Mouse (Mus musculus) liver, embryonic 11.5 days (tissue): Measurements from ENCODE around the gene Lss. TPM values are rescaled to one million over a fixed set of nuclear protein-coding genes. Genes with fewer than 3 reads are reported as not detected.
A peak's percentile ranks its signal among the peaks of the same experiment; 100 is the strongest.

ENCODE experiments used
- ATAC-seq: fragments of 200-750 bp; cut with Nextera tagmentation; replicated peaks from 2 replicates; pipeline ENCODE4 v1.8.0; 2017; ENCODE audit warnings: moderate number of reproducible peaks, mild to moderate bottlenecking, moderate TSS enrichment, moderate library complexity; ENCODE audit not compliant: low FRiP score
- DNase-seq: peaks from one replicate; pipeline ENCODE4 v3.0.0-alpha.2; 2017; ENCODE audit warnings: low spot score
- H3K27ac ChIP-seq: fragments of 300-500 bp; sonication (generic); 2 replicates; pipeline ENCODE4 v1.5.1; 2014; ENCODE audit warnings: mild to moderate bottlenecking, low read depth, low read length, control low read depth
- H3K27me3 ChIP-seq: fragments of 300-500 bp; sonication (generic); replicated peaks from 2 replicates; pipeline ENCODE4 v1.6.1; 2014; ENCODE audit warnings: low read length, mixed read lengths; ENCODE audit not compliant: control insufficient read depth, insufficient read depth
- H3K36me3 ChIP-seq: fragments of 300-500 bp; sonication (generic); 2 replicates; pipeline ENCODE4 v1.6.1; 2014; ENCODE audit warnings: mild to moderate bottlenecking, low read length, moderate library complexity, mixed read lengths; ENCODE audit not compliant: control insufficient read depth, insufficient read depth
- H3K4me1 ChIP-seq: fragments of 300-500 bp; sonication (generic); replicated peaks from 2 replicates; pipeline ENCODE4 v1.6.1; 2014; ENCODE audit warnings: low read length, mixed read lengths; ENCODE audit not compliant: control insufficient read depth, insufficient read depth
- H3K4me2 ChIP-seq: fragments of 300-500 bp; sonication (generic); 2 replicates; pipeline ENCODE4 v1.6.1; 2014; ENCODE audit warnings: mild to moderate bottlenecking, control low read depth, moderate library complexity
- H3K4me3 ChIP-seq: fragments of 300-500 bp; sonication (generic); 2 replicates; pipeline ENCODE4 v1.5.1; 2014; ENCODE audit warnings: low read depth, low read length, control low read depth
- H3K9ac ChIP-seq: fragments of 300-500 bp; sonication (generic); 2 replicates; pipeline ENCODE4 v1.6.1; 2014; ENCODE audit warnings: low read depth, low read length, control low read depth
- H3K9me3 ChIP-seq: fragments of 300-500 bp; sonication (generic); 2 replicates; pipeline ENCODE4 v1.6.1; 2016; ENCODE audit warnings: low read length, inconsistent platforms, mixed read lengths; ENCODE audit not compliant: control insufficient read depth
- WGBS: fragments of 180-500 bp; shearing (Covaris S2); extraction: QIAGEN DNeasy Blood & Tissue Kit; methylation state at CpG from one replicate; pipeline ENCODE4 v1.1.7; 2014; 5-methylcytosine and 5-hydroxymethylcytosine counted together
- polyA plus RNA-seq: library from polyadenylated mRNA; unstranded; fragments of >200 nt; fragmentation: Nextera tagmentation; extraction: Ambion mirVana; gene quantifications from 2 replicates; pipeline ENCODE4 v1.2.1, GENCODE M21; 2014

The Lss gene
- polyA plus RNA-seq, 1 experiment from 2014 or later: 48.3 TPM

GRCm38 (mm10) chr10:76575374-76575773 is 44.0 kb downstream of the Lss start, which contains the start of gene Ftcd:
Gene Ftcd, plus strand, starts transcription at chr10:76575648.
- WGBS: 74% methylated on average over 3 of the region's 3 CpGs
- H3K4me1 ChIP-seq: no peaks in the 10 kb centered on the region
- peak within 1 kb of the TSS; percentile 51 for H3K4me2 ChIP-seq
- H3K36me3 ChIP-seq: no peaks in the 10 kb centered on the region
- H3K27me3 ChIP-seq: no peaks in the 10 kb centered on the region
- ATAC-seq (no peak; the same call in 1 of the 2 replicates), DNase-seq (no peak)
- H3K9ac ChIP-seq: no peak within 1 kb of the TSS
- no peaks in the 10 kb centered on the region for H3K9me3 ChIP-seq
- H3K4me3 ChIP-seq: no peak within 1 kb of the TSS
- peak within 1 kb of the TSS; percentile 66 for H3K27ac ChIP-seq

GRCm38 (mm10) chr10:76576920-76577319 is 45.5 kb downstream of the Lss start:
- Histone ChIP-seq H3K36me3 (no peaks in the 10 kb centered on the region), H3K4me3 (no peak overlapping the region), H3K4me1 (no peaks in the 10 kb centered on the region), H3K27ac (peak overlapping the region; percentile 66; the same call in 1 of the 2 replicates), H3K27me3 (no peaks in the 10 kb centered on the region), H3K9ac (no peak overlapping the region), H3K9me3 (no peaks in the 10 kb centered on the region), H3K4me2 (peak overlapping the region; percentile 51)
- DNase-seq (peak; percentile 36), ATAC-seq (peak; percentile 32; the same call in 1 of the 2 replicates)
- WGBS: 60% methylated on average over 7 of the region's 7 CpGs

- Histone ChIP-seq H3K9me3 (no peaks in the 10 kb centered on the region), H3K27ac (no peak overlapping the region), H3K9ac (no peak overlapping the region), H3K4me3 (no peak overlapping the region), H3K4me2 (peak overlapping the region; percentile 29; the same call in 1 of the 2 replicates), H3K4me1 (0 out of 2 replicates have a peak, but pooled peaks cover 2% of the 10 kb centered on the region), H3K36me3 (no peaks in the 10 kb centered on the region), H3K27me3 (0 out of 2 replicates have a peak, but pooled peaks cover 2% of the 10 kb centered on the region)
- DNase-seq: no peak
- 10% methylated on average over 10 of the region's 10 CpGs for WGBS
- ATAC-seq: no peak; the same call in 1 of the 2 replicates
Observed at GRCm38 (mm10) chr10:76584138-76584537, 52.8 kb downstream of the Lss start.

GRCm38 (mm10) chr10:76586190-76586589 is 54.8 kb downstream of the Lss start:
- Histone ChIP-seq H3K27me3 (0 out of 2 replicates have a peak, but pooled peaks cover 2% of the 10 kb centered on the region), H3K36me3 (no peaks in the 10 kb centered on the region), H3K4me1 (0 out of 2 replicates have a peak, but pooled peaks cover 2% of the 10 kb centered on the region), H3K27ac (no peak overlapping the region), H3K4me2 (no peak overlapping the region), H3K9ac (no peak overlapping the region), H3K4me3 (no peak overlapping the region), H3K9me3 (no peaks in the 10 kb centered on the region)
- ATAC-seq (no peak), DNase-seq (no peak)
- 45% methylated on average over 1 of the region's 1 CpGs for WGBS

- H3K9me3 ChIP-seq: no peaks in the 10 kb centered on the region
- ATAC-seq (no peak), DNase-seq (no peak)
- H3K4me1 ChIP-seq: peaks cover 3% of the 10 kb centered on the region; the same call in 1 of the 2 replicates
- no peaks in the 10 kb centered on the region for H3K27me3 ChIP-seq
- no peak overlapping the region for H3K9ac ChIP-seq
- no peak overlapping the region for H3K4me3 ChIP-seq
- WGBS: 84% methylated on average over 11 of the region's 11 CpGs
- H3K36me3 ChIP-seq: no peaks in the 10 kb centered on the region
- no peak overlapping the region for H3K27ac ChIP-seq
- no peak overlapping the region for H3K4me2 ChIP-seq
Observed at GRCm38 (mm10) chr10:76590197-76590596, 58.8 kb downstream of the Lss start.

GRCm38 (mm10) chr10:76596338-76596737 is 65.0 kb downstream of the Lss start:
- Histone ChIP-seq H3K27ac (no peak overlapping the region), H3K9me3 (no peaks in the 10 kb centered on the region), H3K9ac (no peak overlapping the region), H3K4me3 (no peak overlapping the region), H3K4me1 (peaks cover 3% of the 10 kb centered on the region; the same call in 1 of the 2 replicates), H3K4me2 (no peak overlapping the region), H3K36me3 (no peaks in the 10 kb centered on the region), H3K27me3 (no peaks in the 10 kb centered on the region)
- ATAC-seq (no peak; the same call in 1 of the 2 replicates), DNase-seq (no peak)
- 86% methylated on average over 31 of the region's 31 CpGs for WGBS

- 51% methylated on average over 3 of the region's 3 CpGs for WGBS
- Histone ChIP-seq H3K27ac (no peak overlapping the region), H3K9me3 (no peaks in the 10 kb centered on the region), H3K9ac (no peak overlapping the region), H3K27me3 (no peaks in the 10 kb centered on the region), H3K36me3 (peaks cover 6% of the 10 kb centered on the region), H3K4me1 (no peaks in the 10 kb centered on the region), H3K4me3 (no peak overlapping the region), H3K4me2 (no peak overlapping the region)
- no peak for DNase-seq
- ATAC-seq: no peak
Observed at GRCm38 (mm10) chr10:76602690-76603089, 71.3 kb downstream of the Lss start.

Other genes with a start within 250 kb of the Lss start
- 1.9 and 2.0 TPM in 2 replicates for gene Dip2a, start 186.3 kb upstream of the Lss start, polyA plus RNA-seq
- not detected in 2 replicates for gene AC141477.1, start 91.1 kb upstream of the Lss start, polyA plus RNA-seq
- 17.9 and 27.6 TPM in 2 replicates for gene Pcnt, start 88.8 kb upstream of the Lss start, polyA plus RNA-seq
- not detected in 2 replicates for gene 2610028H24Rik, start 82.5 kb upstream of the Lss start, polyA plus RNA-seq
- 57.8 and 60.9 TPM in 2 replicates for gene Mcm3ap, start 62.7 kb upstream of the Lss start, polyA plus RNA-seq
- 6.3 and 6.6 TPM in 2 replicates for gene Ybey, start 62.5 kb upstream of the Lss start, polyA plus RNA-seq
- gene Spatc1l, start 30.7 kb downstream of the Lss start, polyA plus RNA-seq: not detected in 2 replicates
- gene Ftcd, start 44.1 kb downstream of the Lss start, polyA plus RNA-seq: 13.3 and 17.3 TPM in 2 replicates
- 16.1 and 18.2 TPM in 2 replicates for gene Col6a2, start 92.0 kb downstream of the Lss start, polyA plus RNA-seq
- gene Col6a1, start 194.6 kb downstream of the Lss start, polyA plus RNA-seq: 18.1 and 20.8 TPM in 2 replicates